Mouse (Mus musculus): ENCODE results near the gene Cdh13. TPM values are rescaled to one million over a fixed set of nuclear protein-coding genes. Genes with fewer than 3 reads are reported as not detected.

Cdh13 gene
- polyA plus RNA-seq, 1 experiment from 2014 or later = 198 TPM

- Histone ChIP-seq H3K9ac (replicated peaks; ENCODE audit: low read depth, low read length) (no peak overlapping the region), H3K27ac (ENCODE audit: low read depth, low read length) (no peak overlapping the region), H3K4me1 (ENCODE audit: control insufficient read depth, insufficient read depth, low read length) (no peaks in the 10 kb centered on the region), H3K36me3 (ENCODE audit: control insufficient read depth, insufficient read depth, low read length) (no peaks in the 10 kb centered on the region), H3K27me3 (ENCODE audit: control insufficient read depth, insufficient read depth, low read length) (no peaks in the 10 kb centered on the region), H3K4me2 (ENCODE audit: low read depth, low read length) (no peak overlapping the region), H3K9me3 (ENCODE audit: control insufficient read depth, low read length) (no peaks in the 10 kb centered on the region; the same call in 1 of the 2 replicates), H3K4me3 (ENCODE audit: low read depth, low read length) (no peak overlapping the region)
- no peak for ATAC-seq (ENCODE audit: low read depth)
- WGBS = 96% methylated on average over 3 of the region's 3 CpGs
Observed at GRCm38 (mm10) chr8:118711631-118712030, 428.1 kb downstream of the Cdh13 start.

GRCm38 (mm10) chr8:118713111-118713510 is 429.6 kb downstream of the Cdh13 start:
- WGBS = 71% methylated on average over 11 of the region's 11 CpGs
- H3K4me3 ChIP-seq (ENCODE audit: low read depth, low read length) = no peak overlapping the region
- H3K27me3 ChIP-seq (ENCODE audit: control insufficient read depth, insufficient read depth, low read length) = no peaks in the 10 kb centered on the region
- no peak overlapping the region for H3K4me2 ChIP-seq (ENCODE audit: low read depth, low read length)
- no peaks in the 10 kb centered on the region for H3K4me1 ChIP-seq (ENCODE audit: control insufficient read depth, insufficient read depth, low read length)
- H3K27ac ChIP-seq (ENCODE audit: low read depth, low read length) = no peak overlapping the region
- no peaks in the 10 kb centered on the region for H3K36me3 ChIP-seq (ENCODE audit: control insufficient read depth, insufficient read depth, low read length)
- no peak for ATAC-seq (ENCODE audit: low read depth)
- H3K9ac ChIP-seq (replicated peaks; ENCODE audit: low read depth, low read length) = no peak overlapping the region
- H3K9me3 ChIP-seq (ENCODE audit: control insufficient read depth, low read length) = no peaks in the 10 kb centered on the region; the same call in 1 of the 2 replicates

- H3K27ac ChIP-seq (ENCODE audit: low read depth, low read length) = no peak overlapping the region
- H3K27me3 ChIP-seq (ENCODE audit: control insufficient read depth, insufficient read depth, low read length) = no peaks in the 10 kb centered on the region
- no peaks in the 10 kb centered on the region for H3K36me3 ChIP-seq (ENCODE audit: control insufficient read depth, insufficient read depth, low read length)
- H3K9ac ChIP-seq (replicated peaks; ENCODE audit: low read depth, low read length) = no peak overlapping the region
- WGBS = 91% methylated on average over 3 of the region's 3 CpGs
- no peak overlapping the region for H3K4me2 ChIP-seq (ENCODE audit: low read depth, low read length)
- ATAC-seq (ENCODE audit: low read depth) = no peak
- no peaks in the 10 kb centered on the region for H3K4me1 ChIP-seq (ENCODE audit: control insufficient read depth, insufficient read depth, low read length)
- no peaks in the 10 kb centered on the region; the same call in 1 of the 2 replicates for H3K9me3 ChIP-seq (ENCODE audit: control insufficient read depth, low read length)
- no peak overlapping the region for H3K4me3 ChIP-seq (ENCODE audit: low read depth, low read length)
Observed at GRCm38 (mm10) chr8:118713596-118713995, 430.1 kb downstream of the Cdh13 start.

- no peak for ATAC-seq (ENCODE audit: low read depth)
- H3K9me3 ChIP-seq (ENCODE audit: control insufficient read depth, low read length) = no peaks in the 10 kb centered on the region
- H3K4me2 ChIP-seq (ENCODE audit: low read depth, low read length) = no peak overlapping the region
- no peak overlapping the region for H3K4me3 ChIP-seq (ENCODE audit: low read depth, low read length)
- H3K27me3 ChIP-seq (ENCODE audit: control insufficient read depth, insufficient read depth, low read length) = no peaks in the 10 kb centered on the region
- no peak overlapping the region for H3K9ac ChIP-seq (replicated peaks; ENCODE audit: low read depth, low read length)
- no peaks in the 10 kb centered on the region for H3K36me3 ChIP-seq (ENCODE audit: control insufficient read depth, insufficient read depth, low read length)
- WGBS = 80% methylated on average over 3 of the region's 3 CpGs
- H3K27ac ChIP-seq (ENCODE audit: low read depth, low read length) = no peak overlapping the region
- no peaks in the 10 kb centered on the region for H3K4me1 ChIP-seq (ENCODE audit: control insufficient read depth, insufficient read depth, low read length)
Observed at GRCm38 (mm10) chr8:118722896-118723295, 439.4 kb downstream of the Cdh13 start.

GRCm38 (mm10) chr8:118725651-118726050 is 442.1 kb downstream of the Cdh13 start:
- Histone ChIP-seq H3K36me3 (ENCODE audit: control insufficient read depth, insufficient read depth, low read length) (no peaks in the 10 kb centered on the region), H3K4me3 (ENCODE audit: low read depth, low read length) (no peak overlapping the region), H3K9me3 (ENCODE audit: control insufficient read depth, low read length) (no peaks in the 10 kb centered on the region), H3K27ac (ENCODE audit: low read depth, low read length) (no peak overlapping the region), H3K9ac (replicated peaks; ENCODE audit: low read depth, low read length) (no peak overlapping the region), H3K4me1 (ENCODE audit: control insufficient read depth, insufficient read depth, low read length) (no peaks in the 10 kb centered on the region), H3K4me2 (ENCODE audit: low read depth, low read length) (no peak overlapping the region), H3K27me3 (ENCODE audit: control insufficient read depth, insufficient read depth, low read length) (no peaks in the 10 kb centered on the region)
- WGBS = 88% methylated on average over 5 of the region's 5 CpGs
- no peak for ATAC-seq (ENCODE audit: low read depth)

DNA sequence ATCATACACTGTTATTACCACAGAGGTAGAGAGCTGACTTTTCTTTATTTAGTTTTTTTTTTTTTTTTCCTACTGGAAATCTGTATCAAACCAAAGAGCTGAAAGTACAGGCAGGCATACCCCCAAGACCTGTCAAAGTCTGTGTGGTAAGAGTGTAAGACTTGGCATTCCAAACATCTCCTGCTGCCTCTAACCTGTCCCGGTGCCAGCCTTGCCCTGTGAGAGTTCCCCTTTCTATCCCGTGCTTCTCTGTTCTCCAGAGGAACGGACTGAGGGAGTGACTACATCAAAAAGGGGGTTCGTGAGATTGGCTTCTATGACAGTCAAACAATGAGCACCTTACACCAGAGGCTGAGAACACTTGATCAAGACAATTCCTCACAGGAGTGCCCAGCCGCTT is 458.2 kb downstream of the Cdh13 start:
- Histone ChIP-seq H3K9ac (replicated peaks; ENCODE audit: low read depth, low read length) (no peak overlapping the region), H3K27me3 (ENCODE audit: control insufficient read depth, insufficient read depth, low read length) (no peaks in the 10 kb centered on the region), H3K4me3 (ENCODE audit: low read depth, low read length) (no peak overlapping the region), H3K36me3 (ENCODE audit: control insufficient read depth, insufficient read depth, low read length) (no peaks in the 10 kb centered on the region), H3K4me1 (ENCODE audit: control insufficient read depth, insufficient read depth, low read length) (no peaks in the 10 kb centered on the region), H3K4me2 (ENCODE audit: low read depth, low read length) (no peak overlapping the region), H3K27ac (ENCODE audit: low read depth, low read length) (no peak overlapping the region), H3K9me3 (ENCODE audit: control insufficient read depth, low read length) (no peaks in the 10 kb centered on the region)
- 88% methylated on average over 5 of the region's 5 CpGs for WGBS
- ATAC-seq (ENCODE audit: low read depth) = no peak

- Histone ChIP-seq H3K4me3 (ENCODE audit: low read depth, low read length) (no peak overlapping the region), H3K4me2 (ENCODE audit: low read depth, low read length) (no peak overlapping the region), H3K9me3 (ENCODE audit: control insufficient read depth, low read length) (no peaks in the 10 kb centered on the region), H3K4me1 (ENCODE audit: control insufficient read depth, insufficient read depth, low read length) (no peaks in the 10 kb centered on the region), H3K9ac (replicated peaks; ENCODE audit: low read depth, low read length) (no peak overlapping the region), H3K27ac (ENCODE audit: low read depth, low read length) (no peak overlapping the region), H3K27me3 (ENCODE audit: control insufficient read depth, insufficient read depth, low read length) (no peaks in the 10 kb centered on the region), H3K36me3 (ENCODE audit: control insufficient read depth, insufficient read depth, low read length) (no peaks in the 10 kb centered on the region)
- no peak for ATAC-seq (ENCODE audit: low read depth)
- 72% methylated on average over 13 of the region's 13 CpGs for whole genome bisulfite sequencing
Observed at GRCm38 (mm10) chr8:118744991-118745390, 461.5 kb downstream of the Cdh13 start.

- Histone ChIP-seq H3K4me2 (ENCODE audit: low read depth, low read length) (no peak overlapping the region), H3K36me3 (ENCODE audit: control insufficient read depth, insufficient read depth, low read length) (no peaks in the 10 kb centered on the region), H3K27ac (ENCODE audit: low read depth, low read length) (no peak overlapping the region), H3K27me3 (ENCODE audit: control insufficient read depth, insufficient read depth, low read length) (no peaks in the 10 kb centered on the region), H3K9me3 (ENCODE audit: control insufficient read depth, low read length) (no peaks in the 10 kb centered on the region), H3K4me1 (ENCODE audit: control insufficient read depth, insufficient read depth, low read length) (no peaks in the 10 kb centered on the region), H3K9ac (replicated peaks; ENCODE audit: low read depth, low read length) (no peak overlapping the region), H3K4me3 (ENCODE audit: low read depth, low read length) (no peak overlapping the region)
- 87% methylated on average over 21 of the region's 21 CpGs for WGBS
- no peak for ATAC-seq (ENCODE audit: low read depth)
Observed at GRCm38 (mm10) chr8:118748041-118748604, 464.6 kb downstream of the Cdh13 start.

DNA sequence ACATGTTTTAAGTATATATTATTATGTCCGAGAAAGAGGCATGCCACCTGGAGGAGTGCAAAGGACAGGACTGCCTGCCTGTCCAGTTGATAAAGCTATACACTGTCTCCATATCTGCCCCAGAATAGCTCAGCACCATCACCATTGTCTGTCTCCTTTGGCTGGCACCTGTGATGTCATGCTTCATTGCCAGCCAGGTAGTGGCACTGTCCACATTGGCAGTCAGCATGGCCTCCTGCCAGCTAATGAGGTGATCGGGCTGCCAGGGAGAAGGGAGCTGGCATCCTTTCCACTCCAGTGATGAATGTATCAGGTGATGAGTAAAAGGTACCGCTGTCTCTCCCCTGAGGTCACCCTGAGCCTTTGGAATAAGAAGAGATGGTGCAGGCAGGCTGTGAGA is 465.7 kb downstream of the Cdh13 start:
- ATAC-seq (ENCODE audit: low read depth) = no peak
- no peak overlapping the region for H3K4me2 ChIP-seq (ENCODE audit: low read depth, low read length)
- no peaks in the 10 kb centered on the region for H3K27me3 ChIP-seq (ENCODE audit: control insufficient read depth, insufficient read depth, low read length)
- H3K4me3 ChIP-seq (ENCODE audit: low read depth, low read length) = no peak overlapping the region
- no peaks in the 10 kb centered on the region for H3K9me3 ChIP-seq (ENCODE audit: control insufficient read depth, low read length)
- no peak overlapping the region for H3K27ac ChIP-seq (ENCODE audit: low read depth, low read length)
- no peaks in the 10 kb centered on the region for H3K36me3 ChIP-seq (ENCODE audit: control insufficient read depth, insufficient read depth, low read length)
- WGBS = 82% methylated on average over 3 of the region's 3 CpGs
- no peak overlapping the region for H3K9ac ChIP-seq (replicated peaks; ENCODE audit: low read depth, low read length)
- no peaks in the 10 kb centered on the region for H3K4me1 ChIP-seq (ENCODE audit: control insufficient read depth, insufficient read depth, low read length)

Data from neural tube, embryonic 14.5 days (tissue).